Mouse (Mus musculus): ENCODE results near the gene Adcy6. TPM values are rescaled to one million over a fixed set of nuclear protein-coding genes. Genes with fewer than 3 reads are reported as not detected.
A peak's percentile ranks its signal among the peaks of the same experiment; 100 is the strongest.

The Adcy6 gene
- polyA plus RNA-seq, 1 experiment from 2014 or later: 11.6 TPM

DNA sequence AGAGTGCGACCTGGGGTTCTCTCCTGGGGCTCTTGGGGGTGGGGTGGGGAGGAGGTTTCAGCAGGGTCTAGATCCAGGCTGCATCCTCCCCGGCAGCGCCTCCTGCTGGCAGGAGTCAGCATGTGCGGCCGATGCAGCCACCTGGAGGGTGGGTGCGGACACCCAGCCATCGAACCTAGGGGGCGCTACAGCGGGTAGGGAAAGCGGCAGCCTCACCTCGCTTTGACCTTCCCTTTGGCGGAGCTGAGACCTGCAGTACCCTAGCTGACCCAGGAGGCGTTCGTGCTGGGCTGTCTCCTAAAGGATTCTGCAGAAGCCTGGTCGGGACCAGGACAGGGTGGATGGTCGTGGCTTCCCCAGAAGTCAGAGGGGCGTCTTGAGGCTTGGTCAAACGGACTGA, 21.6 kb upstream of the Adcy6 start:
- Histone ChIP-seq H3K4me3 (ENCODE audit: low read depth, low read length) (peak overlapping the region; percentile 69), H3K4me1 (ENCODE audit: control insufficient read depth, insufficient read depth, low read length) (peaks cover 36% of the 10 kb centered on the region), H3K9ac (replicated peaks; ENCODE audit: low read depth, low read length) (peak overlapping the region; percentile 78; the same call in 1 of the 2 replicates), H3K9me3 (ENCODE audit: control insufficient read depth, low read length) (no peaks in the 10 kb centered on the region), H3K27ac (ENCODE audit: low read depth, low read length) (peak overlapping the region; percentile 39; the same call in 1 of the 2 replicates), H3K4me2 (ENCODE audit: low read depth, low read length) (peak overlapping the region; percentile 84), H3K36me3 (ENCODE audit: control insufficient read depth, insufficient read depth, low read length) (no peaks in the 10 kb centered on the region), H3K27me3 (ENCODE audit: control insufficient read depth, insufficient read depth, low read length) (no peaks in the 10 kb centered on the region)
- under 1% methylated on average over 18 of the region's 18 CpGs for WGBS
- no peak; the same call in 1 of the 2 replicates for ATAC-seq (ENCODE audit: low read depth)

- Histone ChIP-seq H3K9me3 (ENCODE audit: control insufficient read depth, low read length) (no peaks in the 10 kb centered on the region), H3K4me3 (ENCODE audit: low read depth, low read length) (peak within 1 kb of the TSS; percentile 69), H3K4me1 (ENCODE audit: control insufficient read depth, insufficient read depth, low read length) (peaks cover 27% of the 10 kb centered on the region; the same call in 1 of the 2 replicates), H3K9ac (replicated peaks; ENCODE audit: low read depth, low read length) (0 out of 2 replicates have a peak within 1 kb of the TSS, but pooled peaks have one; percentile 78), H3K27ac (ENCODE audit: low read depth, low read length) (peak within 1 kb of the TSS; percentile 39; the same call in 1 of the 2 replicates), H3K27me3 (ENCODE audit: control insufficient read depth, insufficient read depth, low read length) (no peaks in the 10 kb centered on the region), H3K36me3 (ENCODE audit: control insufficient read depth, insufficient read depth, low read length) (no peaks in the 10 kb centered on the region), H3K4me2 (ENCODE audit: low read depth, low read length) (peak within 1 kb of the TSS; percentile 84)
- WGBS: 33% methylated on average over 4 of the region's 4 CpGs
- no peak for ATAC-seq (ENCODE audit: low read depth)
Measured at GRCm38 (mm10) chr15:98630540-98630939, 20.7 kb upstream of the Adcy6 start, which contains the start of gene Cacnb3. TSS of gene Cacnb3 (plus strand) at chr15:98630840.

- Histone ChIP-seq H3K27ac (ENCODE audit: low read depth, low read length) (no peak overlapping the region), H3K9ac (replicated peaks; ENCODE audit: low read depth, low read length) (no peak overlapping the region), H3K27me3 (ENCODE audit: control insufficient read depth, insufficient read depth, low read length) (no peaks in the 10 kb centered on the region), H3K4me1 (ENCODE audit: control insufficient read depth, insufficient read depth, low read length) (peaks cover 23% of the 10 kb centered on the region; the same call in 1 of the 2 replicates), H3K36me3 (ENCODE audit: control insufficient read depth, insufficient read depth, low read length) (no peaks in the 10 kb centered on the region), H3K4me2 (ENCODE audit: low read depth, low read length) (no peak overlapping the region), H3K4me3 (ENCODE audit: low read depth, low read length) (no peak overlapping the region), H3K9me3 (ENCODE audit: control insufficient read depth, low read length) (no peaks in the 10 kb centered on the region)
- WGBS: 42% methylated on average over 6 of the region's 6 CpGs
- ATAC-seq (ENCODE audit: low read depth): no peak
Measured at GRCm38 (mm10) chr15:98629464-98629863, 19.6 kb upstream of the Adcy6 start.

GRCm38 (mm10) chr15:98628589-98629254, 18.8 kb upstream of the Adcy6 start:
- Histone ChIP-seq H3K9ac (replicated peaks; ENCODE audit: low read depth, low read length) (peak overlapping the region; percentile 48), H3K4me1 (ENCODE audit: control insufficient read depth, insufficient read depth, low read length) (peaks cover 23% of the 10 kb centered on the region; the same call in 1 of the 2 replicates), H3K36me3 (ENCODE audit: control insufficient read depth, insufficient read depth, low read length) (no peaks in the 10 kb centered on the region), H3K27me3 (ENCODE audit: control insufficient read depth, insufficient read depth, low read length) (no peaks in the 10 kb centered on the region), H3K4me3 (ENCODE audit: low read depth, low read length) (no peak overlapping the region), H3K9me3 (ENCODE audit: control insufficient read depth, low read length) (no peaks in the 10 kb centered on the region), H3K4me2 (ENCODE audit: low read depth, low read length) (peak overlapping the region; percentile 32; the same call in 1 of the 2 replicates), H3K27ac (ENCODE audit: low read depth, low read length) (peak overlapping the region; percentile 49; the same call in 1 of the 2 replicates)
- peak; percentile 48; the same call in 1 of the 2 replicates for ATAC-seq (ENCODE audit: low read depth)
- WGBS: 3% methylated on average over 20 of the region's 20 CpGs

DNA sequence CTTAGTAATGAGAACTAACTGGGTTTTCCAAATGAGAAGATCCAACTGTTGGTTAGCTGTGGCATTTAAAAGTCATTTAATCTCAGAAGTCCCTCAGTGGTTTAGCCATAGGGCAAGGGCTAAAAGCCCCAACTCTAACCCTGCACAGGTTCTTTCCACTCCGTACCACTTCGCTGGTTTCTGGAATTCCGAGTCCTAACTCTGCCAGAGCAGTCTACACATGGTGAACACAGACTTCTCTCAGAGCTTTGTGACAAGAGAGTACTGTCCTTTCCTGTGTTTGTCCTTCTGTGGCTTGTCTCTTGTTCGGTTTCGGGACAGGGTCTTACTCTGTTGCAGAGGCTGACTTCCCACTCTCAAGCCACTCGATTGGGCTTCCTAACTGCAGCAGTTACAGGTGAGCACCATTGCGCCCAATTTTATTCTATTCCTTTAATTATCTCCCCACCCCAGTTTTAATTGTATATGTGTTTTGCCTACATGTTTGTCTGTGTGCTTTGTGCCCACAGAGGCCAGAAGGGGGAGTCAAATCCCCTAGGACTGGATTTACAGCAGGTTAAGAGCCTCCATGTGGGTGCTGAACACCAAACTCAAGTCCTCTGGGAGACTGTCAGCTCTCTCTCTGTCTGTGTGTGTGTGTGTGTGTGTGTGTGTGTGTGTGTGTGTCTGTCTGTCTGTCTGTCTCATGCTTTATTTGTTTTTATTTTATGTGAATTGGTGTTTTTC, 16.8 kb upstream of the Adcy6 start:
- H3K36me3 ChIP-seq (ENCODE audit: control insufficient read depth, insufficient read depth, low read length): no peaks in the 10 kb centered on the region
- H3K4me1 ChIP-seq (ENCODE audit: control insufficient read depth, insufficient read depth, low read length): peaks cover 10% of the 10 kb centered on the region; the same call in 1 of the 2 replicates
- no peak for ATAC-seq (ENCODE audit: low read depth)
- no peak overlapping the region for H3K9ac ChIP-seq (replicated peaks; ENCODE audit: low read depth, low read length)
- no peak overlapping the region for H3K27ac ChIP-seq (ENCODE audit: low read depth, low read length)
- H3K4me2 ChIP-seq (ENCODE audit: low read depth, low read length): no peak overlapping the region
- WGBS: 80% methylated on average over 7 of the region's 7 CpGs
- no peaks in the 10 kb centered on the region for H3K27me3 ChIP-seq (ENCODE audit: control insufficient read depth, insufficient read depth, low read length)
- no peak overlapping the region for H3K4me3 ChIP-seq (ENCODE audit: low read depth, low read length)
- H3K9me3 ChIP-seq (ENCODE audit: control insufficient read depth, low read length): no peaks in the 10 kb centered on the region

DNA sequence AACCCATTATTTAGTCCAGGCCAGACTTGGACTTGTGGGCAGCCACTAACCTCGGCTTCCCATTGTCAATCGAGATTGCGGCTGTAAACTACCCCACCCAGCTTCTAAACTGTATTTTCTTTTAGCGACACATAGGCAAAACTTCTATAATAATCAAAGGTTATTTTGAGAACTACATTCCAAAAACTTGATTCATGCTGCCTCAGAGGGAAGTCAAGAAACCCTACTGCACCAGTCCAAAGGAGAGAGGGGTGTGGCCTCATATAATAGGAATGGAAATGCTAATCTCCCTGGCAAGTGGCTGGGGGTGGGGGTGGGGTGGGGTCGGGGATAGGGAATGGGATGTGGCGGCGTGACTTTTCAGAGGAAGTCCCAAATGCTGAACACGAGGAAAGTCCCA, 16.2 kb upstream of the Adcy6 start:
- H3K4me3 ChIP-seq (ENCODE audit: low read depth, low read length): no peak overlapping the region
- no peaks in the 10 kb centered on the region for H3K9me3 ChIP-seq (ENCODE audit: control insufficient read depth, low read length)
- no peak overlapping the region for H3K4me2 ChIP-seq (ENCODE audit: low read depth, low read length)
- no peaks in the 10 kb centered on the region for H3K36me3 ChIP-seq (ENCODE audit: control insufficient read depth, insufficient read depth, low read length)
- no peak for ATAC-seq (ENCODE audit: low read depth)
- H3K27me3 ChIP-seq (ENCODE audit: control insufficient read depth, insufficient read depth, low read length): no peaks in the 10 kb centered on the region
- WGBS: 12% methylated on average over 8 of the region's 8 CpGs
- peaks cover 10% of the 10 kb centered on the region; the same call in 1 of the 2 replicates for H3K4me1 ChIP-seq (ENCODE audit: control insufficient read depth, insufficient read depth, low read length)
- no peak overlapping the region for H3K9ac ChIP-seq (replicated peaks; ENCODE audit: low read depth, low read length)
- H3K27ac ChIP-seq (ENCODE audit: low read depth, low read length): no peak overlapping the region

GRCm38 (mm10) chr15:98623361-98623821, 13.5 kb upstream of the Adcy6 start:
- H3K27ac ChIP-seq (ENCODE audit: low read depth, low read length): no peak overlapping the region
- H3K4me1 ChIP-seq (ENCODE audit: control insufficient read depth, insufficient read depth, low read length): peaks cover 4% of the 10 kb centered on the region; the same call in 1 of the 2 replicates
- no peaks in the 10 kb centered on the region for H3K27me3 ChIP-seq (ENCODE audit: control insufficient read depth, insufficient read depth, low read length)
- H3K36me3 ChIP-seq (ENCODE audit: control insufficient read depth, insufficient read depth, low read length): no peaks in the 10 kb centered on the region
- 56% methylated on average over 5 of the region's 5 CpGs for WGBS
- H3K9me3 ChIP-seq (ENCODE audit: control insufficient read depth, low read length): no peaks in the 10 kb centered on the region
- no peak overlapping the region for H3K4me2 ChIP-seq (ENCODE audit: low read depth, low read length)
- H3K9ac ChIP-seq (replicated peaks; ENCODE audit: low read depth, low read length): no peak overlapping the region
- H3K4me3 ChIP-seq (ENCODE audit: low read depth, low read length): no peak overlapping the region
- no peak for ATAC-seq (ENCODE audit: low read depth)

DNA sequence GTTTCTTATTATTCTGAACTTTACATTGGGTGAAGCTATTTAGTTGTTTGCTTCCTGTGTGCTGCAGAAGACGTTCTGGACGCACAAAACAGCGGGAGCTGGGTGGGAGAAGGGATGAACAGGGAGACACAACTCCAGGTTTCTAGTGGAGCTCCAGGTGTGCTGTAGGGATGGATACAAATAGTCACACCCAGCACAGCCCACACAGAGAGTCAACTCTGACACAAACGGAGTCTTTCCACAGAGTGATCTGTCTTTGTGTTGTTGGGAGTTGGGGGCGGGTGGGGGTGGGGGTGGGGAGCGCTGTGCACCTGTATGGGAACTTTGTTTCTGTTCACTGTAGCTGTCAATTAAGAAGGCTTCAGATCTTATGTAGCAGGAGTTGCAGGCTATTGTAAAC, 12.8 kb upstream of the Adcy6 start:
- Histone ChIP-seq H3K4me1 (ENCODE audit: control insufficient read depth, insufficient read depth, low read length) (no peaks in the 10 kb centered on the region), H3K4me3 (ENCODE audit: low read depth, low read length) (no peak overlapping the region), H3K36me3 (ENCODE audit: control insufficient read depth, insufficient read depth, low read length) (no peaks in the 10 kb centered on the region), H3K9me3 (ENCODE audit: control insufficient read depth, low read length) (no peaks in the 10 kb centered on the region), H3K27ac (ENCODE audit: low read depth, low read length) (no peak overlapping the region), H3K4me2 (ENCODE audit: low read depth, low read length) (no peak overlapping the region), H3K9ac (replicated peaks; ENCODE audit: low read depth, low read length) (no peak overlapping the region), H3K27me3 (ENCODE audit: control insufficient read depth, insufficient read depth, low read length) (no peaks in the 10 kb centered on the region)
- no peak for ATAC-seq (ENCODE audit: low read depth)
- 24% methylated on average over 6 of the region's 6 CpGs for WGBS

GRCm38 (mm10) chr15:98622199-98622598, 12.3 kb upstream of the Adcy6 start:
- no peak overlapping the region for H3K9ac ChIP-seq (replicated peaks; ENCODE audit: low read depth, low read length)
- WGBS: 5% methylated on average over 7 of the region's 7 CpGs

More at GRCm38 (mm10) chr15:98622199-98622598, 12.3 kb upstream of the Adcy6 start:
- no peak overlapping the region for H3K27ac ChIP-seq (ENCODE audit: low read depth, low read length)
- H3K27me3 ChIP-seq (ENCODE audit: control insufficient read depth, insufficient read depth, low read length): no peaks in the 10 kb centered on the region
- H3K4me1 ChIP-seq (ENCODE audit: control insufficient read depth, insufficient read depth, low read length): no peaks in the 10 kb centered on the region
- no peak overlapping the region for H3K4me2 ChIP-seq (ENCODE audit: low read depth, low read length)
- H3K9me3 ChIP-seq (ENCODE audit: control insufficient read depth, low read length): no peaks in the 10 kb centered on the region
- H3K4me3 ChIP-seq (ENCODE audit: low read depth, low read length): no peak overlapping the region
- no peaks in the 10 kb centered on the region for H3K36me3 ChIP-seq (ENCODE audit: control insufficient read depth, insufficient read depth, low read length)
- no peak for ATAC-seq (ENCODE audit: low read depth)

All from neural tube, embryonic 14.5 days (tissue).